Mouse (Mus musculus) kidney, embryonic 14.5 days (tissue): ENCODE measurements at regions not wholly inside any gene's neighbourhood (a gene's known extent, or its start where the extent isn't known, plus 50 kb on each side); places are given as distances from the start of the nearest gene placed in this dataset.

Experiments used
- ATAC-seq: fragments of 200-750 bp; cut with Nextera tagmentation; 2 replicates; pipeline ENCODE4 v1.8.0; 2017; ENCODE audit warnings: moderate number of reproducible peaks, mild to moderate bottlenecking, moderate TSS enrichment, moderate library complexity; ENCODE audit not compliant: low FRiP score, low TSS enrichment
- H3K27ac ChIP-seq: fragments of 300-500 bp; sonication (generic); 2 replicates; pipeline ENCODE4 v1.5.1; 2014; ENCODE audit warnings: low read depth, mild to moderate bottlenecking, low read length, moderate library complexity, mixed read lengths
- H3K27me3 ChIP-seq: fragments of 300-500 bp; sonication (generic); 2 replicates; pipeline ENCODE4 v1.6.1; 2014; ENCODE audit warnings: mild to moderate bottlenecking, low read length; ENCODE audit not compliant: control insufficient read depth, insufficient read depth
- H3K36me3 ChIP-seq: fragments of 300-500 bp; sonication (generic); 2 replicates; pipeline ENCODE4 v1.6.1; 2014; ENCODE audit warnings: low read length, mixed read lengths; ENCODE audit not compliant: control insufficient read depth, insufficient read depth
- H3K4me1 ChIP-seq: fragments of 300-500 bp; sonication (generic); 2 replicates; pipeline ENCODE4 v1.6.1; 2014; ENCODE audit warnings: low read length, mixed read lengths; ENCODE audit not compliant: control insufficient read depth, insufficient read depth
- H3K4me2 ChIP-seq: fragments of 300-500 bp; sonication (generic); replicated peaks from 2 replicates; pipeline ENCODE4 v1.6.1; 2014; ENCODE audit warnings: low read depth, mild to moderate bottlenecking, low read length
- H3K4me3 ChIP-seq: fragments of 300-500 bp; sonication (generic); 2 replicates; pipeline ENCODE4 v1.5.1; 2014; ENCODE audit warnings: mild to moderate bottlenecking, low read length
- H3K9ac ChIP-seq: fragments of 300-500 bp; sonication (generic); 2 replicates; pipeline ENCODE4 v1.6.1; 2014; ENCODE audit warnings: low read depth, mild to moderate bottlenecking, low read length, moderate library complexity
- H3K9me3 ChIP-seq: fragments of 300-500 bp; sonication (generic); 2 replicates; pipeline ENCODE4 v1.6.1; 2016; ENCODE audit warnings: low read length; ENCODE audit not compliant: control insufficient read depth
- WGBS: fragments of 180-500 bp; shearing (Covaris S2); extraction: QIAGEN DNeasy Blood & Tissue Kit; methylation state at CpG from one replicate; pipeline ENCODE4 v1.1.7; 2014; 5-methylcytosine and 5-hydroxymethylcytosine counted together

DNA sequence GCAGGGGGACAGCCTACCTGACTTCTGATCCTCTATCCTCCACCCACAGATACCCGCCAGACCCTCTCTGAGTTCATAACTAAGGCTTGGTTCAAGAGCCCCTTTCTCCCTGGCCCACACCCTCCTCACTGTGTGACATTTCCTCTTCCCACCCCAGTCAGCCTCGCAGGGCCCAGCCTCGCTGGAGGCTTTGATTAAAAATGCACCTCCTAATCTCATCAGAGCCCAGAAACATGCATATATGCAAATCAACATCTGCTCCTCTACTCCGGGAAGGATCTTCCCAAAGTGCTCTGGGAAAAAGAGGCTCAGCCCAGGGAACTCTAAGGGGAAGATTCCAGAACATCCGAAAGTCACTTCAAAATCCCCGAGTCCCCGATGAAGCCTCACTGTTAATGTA is 114.8 kb downstream of the Irx5 start:
- no peak overlapping the region for H3K4me2 ChIP-seq
- H3K27me3 ChIP-seq: no peaks in the 10 kb centered on the region
- no peaks in the 10 kb centered on the region for H3K36me3 ChIP-seq
- H3K9me3 ChIP-seq: no peaks in the 10 kb centered on the region
- no peak overlapping the region for H3K27ac ChIP-seq
- no peak for ATAC-seq
- H3K4me3 ChIP-seq: no peak overlapping the region
- H3K9ac ChIP-seq: no peak overlapping the region
- 73% methylated on average over 7 of the region's 7 CpGs for WGBS
- H3K4me1 ChIP-seq: no peaks in the 10 kb centered on the region

- Histone ChIP-seq H3K36me3 (no peaks in the 10 kb centered on the region), H3K9me3 (no peaks in the 10 kb centered on the region), H3K27ac (no peak overlapping the region), H3K4me3 (no peak overlapping the region), H3K4me2 (no peak overlapping the region), H3K27me3 (no peaks in the 10 kb centered on the region), H3K4me1 (no peaks in the 10 kb centered on the region), H3K9ac (no peak overlapping the region)
- no peak for ATAC-seq
- WGBS: 56% methylated on average over 3 of the region's 3 CpGs
Measured at GRCm38 (mm10) chr8:92472817-92473216, 115.4 kb downstream of the Irx5 start.

DNA sequence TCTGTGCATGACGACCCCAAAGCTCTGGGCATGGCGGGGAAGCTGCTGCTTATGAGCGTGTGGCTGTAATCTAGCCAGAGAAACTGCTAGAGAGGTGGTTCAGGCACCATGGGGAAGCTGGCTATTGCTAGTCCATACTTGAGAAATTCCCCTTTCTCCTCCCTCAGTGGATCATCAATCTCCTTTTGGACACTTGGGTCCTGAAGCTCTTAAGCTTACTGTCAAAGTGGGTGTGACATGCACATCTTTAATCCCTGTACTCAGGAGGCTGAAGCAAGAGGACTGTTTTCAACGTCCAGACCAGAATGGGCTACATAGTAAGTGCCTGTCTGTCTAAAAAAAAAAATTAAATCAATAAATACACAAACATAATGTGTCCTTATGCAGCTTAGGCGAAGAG is 125.0 kb downstream of the Irx5 start:
- Histone ChIP-seq H3K4me3 (no peak overlapping the region), H3K4me2 (no peak overlapping the region), H3K27me3 (no peaks in the 10 kb centered on the region), H3K9me3 (no peaks in the 10 kb centered on the region), H3K4me1 (0 out of 2 replicates have a peak, but pooled peaks cover 3% of the 10 kb centered on the region), H3K36me3 (no peaks in the 10 kb centered on the region), H3K9ac (no peak overlapping the region), H3K27ac (no peak overlapping the region)
- 63% methylated on average over 5 of the region's 5 CpGs for WGBS
- ATAC-seq: no peak

DNA sequence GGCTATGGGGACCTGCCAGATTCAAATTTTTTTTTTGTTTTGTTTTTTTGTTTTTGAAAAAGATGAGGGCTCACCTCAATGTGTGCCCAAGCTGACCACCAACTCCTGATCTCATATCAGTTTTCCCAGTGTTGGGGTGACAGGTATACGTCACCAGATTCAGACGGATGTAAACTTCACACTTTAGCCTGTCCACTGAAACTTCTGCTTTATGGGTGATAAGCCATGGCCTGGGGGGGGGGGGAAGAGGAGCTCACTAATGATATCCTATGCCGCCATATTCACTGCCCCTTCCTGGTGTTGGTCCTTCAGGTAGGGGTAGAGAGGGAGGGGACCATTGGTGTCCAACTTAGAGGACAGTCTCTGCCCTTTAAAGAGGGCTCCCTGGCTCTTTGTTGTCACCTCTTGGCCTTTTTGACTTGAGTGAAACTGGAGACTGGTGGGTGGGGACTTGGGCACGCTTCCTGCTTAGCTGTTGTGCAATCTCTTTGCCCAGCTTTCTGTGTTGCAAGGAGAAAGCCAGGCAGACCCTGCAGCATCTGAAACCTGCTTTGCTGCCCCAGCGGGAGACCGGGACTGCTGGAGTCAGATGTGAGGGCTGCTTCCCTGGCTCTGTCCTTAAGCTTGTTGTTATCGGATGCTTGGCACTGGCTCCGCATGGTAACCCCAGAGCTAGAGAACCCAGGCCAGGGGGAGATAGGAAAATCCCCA is 125.8 kb downstream of the Irx5 start:
- no peak overlapping the region for H3K9ac ChIP-seq
- H3K4me2 ChIP-seq: no peak overlapping the region
- H3K4me3 ChIP-seq: no peak overlapping the region
- no peak overlapping the region for H3K27ac ChIP-seq
- no peak for ATAC-seq
- no peaks in the 10 kb centered on the region for H3K27me3 ChIP-seq
- no peaks in the 10 kb centered on the region for H3K9me3 ChIP-seq
- WGBS: 40% methylated on average over 8 of the region's 8 CpGs
- H3K36me3 ChIP-seq: no peaks in the 10 kb centered on the region
- H3K4me1 ChIP-seq: 0 out of 2 replicates have a peak, but pooled peaks cover 3% of the 10 kb centered on the region

DNA sequence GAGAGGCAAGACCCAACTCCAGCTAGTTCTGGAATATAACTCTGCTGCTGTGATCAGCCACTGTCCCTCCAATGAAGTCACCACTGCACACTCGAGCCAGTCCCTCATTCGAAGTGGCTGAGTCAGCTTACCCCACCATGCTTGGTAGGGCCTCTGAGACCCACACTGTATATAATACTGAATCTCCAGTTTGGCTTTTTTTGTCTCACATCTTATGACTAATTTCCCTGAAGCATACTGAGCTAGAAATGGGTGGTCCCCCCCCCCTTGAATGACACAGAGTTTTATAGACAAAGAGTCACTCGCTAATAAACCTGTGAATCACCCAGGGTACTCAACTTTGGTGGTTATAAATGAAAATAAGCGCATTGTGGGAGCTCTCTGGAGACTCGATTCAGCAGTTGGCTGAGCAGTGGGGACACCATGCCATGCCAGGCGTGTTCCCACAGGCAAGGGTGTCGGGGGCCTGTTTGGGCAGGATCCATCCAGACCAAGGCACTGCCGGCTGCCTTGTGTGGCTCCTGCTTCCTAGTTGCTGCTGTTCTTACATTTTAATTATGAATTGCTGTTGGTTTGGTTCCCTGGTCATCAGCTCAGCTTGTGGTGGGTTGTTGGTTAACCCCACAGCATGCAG is 131.2 kb downstream of the Irx5 start:
- Histone ChIP-seq H3K27me3 (no peaks in the 10 kb centered on the region), H3K36me3 (no peaks in the 10 kb centered on the region), H3K4me1 (0 out of 2 replicates have a peak, but pooled peaks cover 2% of the 10 kb centered on the region), H3K9ac (no peak overlapping the region), H3K4me3 (no peak overlapping the region), H3K9me3 (no peaks in the 10 kb centered on the region), H3K4me2 (no peak overlapping the region), H3K27ac (no peak overlapping the region)
- WGBS: 83% methylated on average over 8 of the region's 8 CpGs
- ATAC-seq: no peak

GRCm38 (mm10) chr8:92491533-92491932 is 134.1 kb downstream of the Irx5 start:
- Histone ChIP-seq H3K4me1 (no peaks in the 10 kb centered on the region), H3K4me2 (no peak overlapping the region), H3K36me3 (no peaks in the 10 kb centered on the region), H3K27ac (no peak overlapping the region), H3K4me3 (no peak overlapping the region), H3K9me3 (no peaks in the 10 kb centered on the region), H3K9ac (no peak overlapping the region), H3K27me3 (no peaks in the 10 kb centered on the region)
- no peak for ATAC-seq
- WGBS: 89% methylated on average over 5 of the region's 5 CpGs

- Histone ChIP-seq H3K4me1 (no peaks in the 10 kb centered on the region), H3K4me3 (no peak overlapping the region), H3K27me3 (no peaks in the 10 kb centered on the region), H3K9ac (no peak overlapping the region), H3K4me2 (no peak overlapping the region), H3K27ac (no peak overlapping the region), H3K9me3 (no peaks in the 10 kb centered on the region), H3K36me3 (no peaks in the 10 kb centered on the region)
- no peak for ATAC-seq
- 61% methylated on average over 4 of the region's 4 CpGs for WGBS
Measured at GRCm38 (mm10) chr8:92493403-92493802, 136.0 kb downstream of the Irx5 start.

DNA sequence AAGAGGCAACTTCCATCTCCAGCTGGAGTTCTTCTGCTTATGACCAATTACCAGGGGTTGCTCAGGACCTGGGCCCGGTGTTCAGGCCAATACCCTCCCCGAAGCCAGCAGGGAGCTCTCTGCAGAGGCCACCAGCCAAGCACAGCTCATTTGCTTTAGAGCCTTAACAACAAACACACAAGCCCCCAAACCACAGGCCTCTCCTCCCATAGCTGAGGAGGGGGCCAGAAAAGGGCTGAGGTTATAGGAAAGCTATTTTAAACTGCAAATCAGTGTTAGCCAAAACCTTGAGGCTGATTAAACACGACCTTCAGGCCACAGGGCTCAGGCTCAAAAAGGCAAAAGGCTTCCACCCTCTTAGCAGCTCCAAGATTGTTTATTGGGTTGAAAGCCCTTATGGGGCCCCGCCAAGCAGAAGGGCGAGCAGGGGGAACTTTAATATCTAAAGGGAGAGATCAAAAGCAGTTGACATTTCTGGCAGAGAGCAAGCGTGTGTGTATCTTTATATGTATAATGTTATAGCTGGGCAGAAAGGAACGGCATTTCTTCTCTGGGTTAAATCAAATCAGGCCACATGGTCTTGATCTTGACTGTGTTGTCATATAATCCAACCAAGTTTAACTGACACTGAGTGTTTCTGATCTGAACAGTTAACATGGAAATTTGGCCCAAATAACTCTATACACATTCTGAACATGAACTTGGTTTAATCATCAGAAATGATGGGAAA is 148.3 kb downstream of the Irx5 start:
- H3K9ac ChIP-seq: no peak overlapping the region
- no peaks in the 10 kb centered on the region for H3K27me3 ChIP-seq
- no peaks in the 10 kb centered on the region for H3K9me3 ChIP-seq
- WGBS: 51% methylated on average over 7 of the region's 7 CpGs
- H3K4me2 ChIP-seq: no peak overlapping the region
- no peak for ATAC-seq
- no peaks in the 10 kb centered on the region for H3K4me1 ChIP-seq
- no peak overlapping the region for H3K4me3 ChIP-seq
- H3K36me3 ChIP-seq: no peaks in the 10 kb centered on the region
- no peak overlapping the region for H3K27ac ChIP-seq

- H3K4me1 ChIP-seq: no peaks in the 10 kb centered on the region
- 86% methylated on average over 5 of the region's 5 CpGs for WGBS
- no peak overlapping the region for H3K4me3 ChIP-seq
- H3K9me3 ChIP-seq: no peaks in the 10 kb centered on the region
- H3K27me3 ChIP-seq: no peaks in the 10 kb centered on the region
- H3K9ac ChIP-seq: no peak overlapping the region
- no peaks in the 10 kb centered on the region for H3K36me3 ChIP-seq
- ATAC-seq: no peak
- H3K27ac ChIP-seq: no peak overlapping the region
- no peak overlapping the region for H3K4me2 ChIP-seq
Measured at GRCm38 (mm10) chr8:92506436-92506835, 149.0 kb downstream of the Irx5 start.
